Mouse (Mus musculus) spleen, postnatal 4 days (tissue): ENCODE data around the gene Srprb.

Source experiments
- DNase-seq, 2 experiments: peaks; one replicate each; pipeline ENCODE4 v3.0.0; 2022; ENCODE audit warnings: low spot score in 2 of 2

The Srprb gene

GRCm38 (mm10) chr9:103201561-103202260 lies at the start of gene Srprb:
Gene Srprb (minus strand): TSS chr9:103202137.
- peak; percentile 92 to 96 for DNase-seq

- DNase-seq, result no peak
Measured at GRCm38 (mm10) chr9:103248618-103249017, 46.7 kb upstream of the Srprb start.

GRCm38 (mm10) chr9:103246526-103247168 lies 44.7 kb upstream of the Srprb start:
- DNase-seq, result no peak

- no peak for DNase-seq
Measured at GRCm38 (mm10) chr9:103243640-103244039, 41.7 kb upstream of the Srprb start.

- no peak for DNase-seq
Measured at GRCm38 (mm10) chr9:103241206-103241605, 39.3 kb upstream of the Srprb start.

- no peak for DNase-seq
Measured at GRCm38 (mm10) chr9:103239471-103239870, 37.5 kb upstream of the Srprb start.

GRCm38 (mm10) chr9:103234565-103235165 lies 32.7 kb upstream of the Srprb start:
- no peak for DNase-seq

- no peak for DNase-seq
Measured at GRCm38 (mm10) chr9:103234059-103234458, 32.1 kb upstream of the Srprb start.

- DNase-seq, result no peak
Measured at GRCm38 (mm10) chr9:103233006-103233395, 31.1 kb upstream of the Srprb start.

- DNase-seq, result no peak
Measured at GRCm38 (mm10) chr9:103232232-103233005, 30.5 kb upstream of the Srprb start.

GRCm38 (mm10) chr9:103230151-103230951 lies 28.4 kb upstream of the Srprb start, which contains the start of the genes Gm20425 and Trf:
Gene Gm20425 (minus strand): TSS chr9:103230307.
Gene Trf (minus strand): TSS chr9:103230444.
- peak; percentile 19 to 65 for DNase-seq

GRCm38 (mm10) chr9:103229037-103229867 lies 27.3 kb upstream of the Srprb start:
- no peak for DNase-seq

- no peak for DNase-seq
Measured at GRCm38 (mm10) chr9:103228370-103229003, 26.6 kb upstream of the Srprb start.

- DNase-seq, result no peak
Measured at GRCm38 (mm10) chr9:103227760-103228159, 25.8 kb upstream of the Srprb start.

- DNase-seq, result no peak
Measured at GRCm38 (mm10) chr9:103226806-103227205, 24.9 kb upstream of the Srprb start.

GRCm38 (mm10) chr9:103225464-103225863 lies 23.5 kb upstream of the Srprb start:
- DNase-seq, result peak; percentile 37 to 66

GRCm38 (mm10) chr9:103224721-103225120 lies 22.8 kb upstream of the Srprb start:
- no peak for DNase-seq

- DNase-seq, result no peak
Measured at GRCm38 (mm10) chr9:103214281-103214680, 12.3 kb upstream of the Srprb start.

GRCm38 (mm10) chr9:103213631-103214030 lies 11.7 kb upstream of the Srprb start:
- DNase-seq, result no peak
